Mouse (Mus musculus) limb, embryonic 14.5 days (tissue): ENCODE results near the gene Cklf. TPM values are rescaled to one million over a fixed set of nuclear protein-coding genes. Genes with fewer than 3 reads are reported as not detected.
A peak's percentile ranks its signal among the peaks of the same experiment; 100 is the strongest.

Source experiments
- ATAC-seq: fragments of 200-750 bp; cut with Nextera tagmentation; 2 replicates; pipeline ENCODE4 v1.8.0; 2017; ENCODE audit warnings: low read depth, moderate number of reproducible peaks, moderate TSS enrichment; ENCODE audit not compliant: low FRiP score
- DNase-seq: peaks from one replicate; pipeline ENCODE4 v3.0.0-alpha.2; 2015; ENCODE audit warnings: low spot score
- H3K27ac ChIP-seq: fragments of 300-500 bp; sonication (generic); replicated peaks from 2 replicates; pipeline ENCODE4 v1.5.1; 2014; ENCODE audit warnings: low read depth, mild to moderate bottlenecking, low read length, moderate library complexity, mixed read lengths
- H3K27me3 ChIP-seq: fragments of 300-500 bp; sonication (generic); 2 replicates; pipeline ENCODE4 v1.6.1; 2014; ENCODE audit warnings: low read length, mixed read lengths; ENCODE audit not compliant: control insufficient read depth, insufficient read depth
- H3K36me3 ChIP-seq: fragments of 300-500 bp; sonication (generic); 2 replicates; pipeline ENCODE4 v1.6.1; 2014; ENCODE audit warnings: mild to moderate bottlenecking, low read length, moderate library complexity, mixed read lengths; ENCODE audit not compliant: control insufficient read depth, insufficient read depth
- H3K4me1 ChIP-seq: fragments of 300-500 bp; sonication (generic); 2 replicates; pipeline ENCODE4 v1.6.1; 2014; ENCODE audit warnings: antibody characterized with exemption, low read length, mixed read lengths; ENCODE audit not compliant: control insufficient read depth, insufficient read depth
- H3K4me2 ChIP-seq: fragments of 300-500 bp; sonication (generic); replicated peaks from 2 replicates; pipeline ENCODE4 v1.6.1; 2014; ENCODE audit warnings: low read depth, mild to moderate bottlenecking, low read length, moderate library complexity; ENCODE audit not compliant: severe bottlenecking
- H3K4me3 ChIP-seq: fragments of 300-500 bp; sonication (generic); replicated peaks from 2 replicates; pipeline ENCODE4 v1.5.1; 2014; ENCODE audit warnings: low read length
- H3K9ac ChIP-seq: fragments of 300-500 bp; sonication (generic); 2 replicates; pipeline ENCODE4 v1.6.1; 2014; ENCODE audit warnings: mild to moderate bottlenecking, low read depth, low read length, moderate library complexity; ENCODE audit not compliant: severe bottlenecking
- H3K9me3 ChIP-seq: fragments of 300-500 bp; sonication (generic); 2 replicates; pipeline ENCODE4 v1.6.1; 2016; ENCODE audit warnings: low read length; ENCODE audit not compliant: control insufficient read depth
- POLR2A ChIP-seq: fragments of 200-500 bp; IDR thresholded peaks from 2 replicates; pipeline ENCODE4 v1.8.0; 2012; ENCODE audit warnings: inconsistent platforms, mild to moderate bottlenecking, moderate library complexity, borderline replicate concordance; ENCODE audit not compliant: insufficient read depth, insufficient read length; ENCODE audit errors: extremely low read depth
- WGBS: fragments of 180-500 bp; shearing (Covaris S2); extraction: QIAGEN DNeasy Blood & Tissue Kit; methylation state at CpG from one replicate; pipeline ENCODE4 v1.1.7; 2014; 5-methylcytosine and 5-hydroxymethylcytosine counted together
- polyA plus RNA-seq, 2 experiments: library from polyadenylated mRNA; depleted of rRNA in 1 of 2; stranded (reverse) in 1 of 2; unstranded in 1 of 2; fragments of >200 nt; fragmentation: Nextera tagmentation in 1 of 2; extraction: Ambion mirVana in 1 of 2; gene quantifications; 2 replicates each; pipeline versions ENCODE4 v1.2.1 to v1.2.3; 2012 to 2014

Cklf gene
- polyA plus RNA-seq, 2 experiments = 36.9 to 56.0 TPM

- no peak for DNase-seq
- Histone ChIP-seq H3K9me3 (no peaks in the 10 kb centered on the region), H3K4me2 (no peak overlapping the region), H3K27me3 (no peaks in the 10 kb centered on the region), H3K9ac (no peak overlapping the region), H3K4me3 (no peak overlapping the region), H3K36me3 (peaks cover 92% of the 10 kb centered on the region), H3K27ac (no peak overlapping the region), H3K4me1 (no peaks in the 10 kb centered on the region)
- no peak for TF ChIP-seq POLR2A
- WGBS = 55% methylated on average over 6 of the region's 6 CpGs
- no peak for ATAC-seq
Measured at GRCm38 (mm10) chr8:104234573-104234972, 16.1 kb upstream of the Cklf start.

GRCm38 (mm10) chr8:104239418-104239861, 11.2 kb upstream of the Cklf start:
- ATAC-seq (no peak), DNase-seq (no peak)
- Histone ChIP-seq H3K9me3 (no peaks in the 10 kb centered on the region), H3K4me2 (no peak overlapping the region), H3K4me3 (no peak overlapping the region), H3K27ac (no peak overlapping the region), H3K27me3 (no peaks in the 10 kb centered on the region), H3K36me3 (peaks cover 74% of the 10 kb centered on the region), H3K4me1 (no peaks in the 10 kb centered on the region), H3K9ac (no peak overlapping the region)
- no peak for TF ChIP-seq POLR2A
- 85% methylated on average over 10 of the region's 10 CpGs for WGBS

- H3K4me3 ChIP-seq = no peak overlapping the region
- no peak for ATAC-seq
- no peak for DNase-seq
- H3K27me3 ChIP-seq = no peaks in the 10 kb centered on the region
- no peak overlapping the region for H3K9ac ChIP-seq
- H3K4me1 ChIP-seq = no peaks in the 10 kb centered on the region
- TF ChIP-seq POLR2A = no peak
- H3K36me3 ChIP-seq = peaks cover 55% of the 10 kb centered on the region
- no peaks in the 10 kb centered on the region for H3K9me3 ChIP-seq
- 55% methylated on average over 12 of the region's 12 CpGs for WGBS
- H3K27ac ChIP-seq = no peak overlapping the region
- no peak overlapping the region for H3K4me2 ChIP-seq
Measured at GRCm38 (mm10) chr8:104242038-104242644, 8.5 kb upstream of the Cklf start.

GRCm38 (mm10) chr8:104246621-104247020, 4.0 kb upstream of the Cklf start:
- Histone ChIP-seq H3K36me3 (peaks cover 23% of the 10 kb centered on the region), H3K4me2 (no peak overlapping the region), H3K9me3 (no peaks in the 10 kb centered on the region), H3K27me3 (no peaks in the 10 kb centered on the region), H3K9ac (no peak overlapping the region), H3K4me1 (peaks cover 7% of the 10 kb centered on the region), H3K27ac (no peak overlapping the region), H3K4me3 (no peak overlapping the region)
- no peak for TF ChIP-seq POLR2A
- no peak for DNase-seq
- no peak for ATAC-seq
- WGBS = 85% methylated on average over 4 of the region's 4 CpGs

- no peaks in the 10 kb centered on the region for H3K9me3 ChIP-seq
- H3K4me2 ChIP-seq = peak overlapping the region; percentile 83
- H3K27ac ChIP-seq = no peak overlapping the region; the same call in 1 of the 2 replicates
- 69% methylated on average over 22 of the region's 22 CpGs for WGBS
- H3K4me1 ChIP-seq = peaks cover 10% of the 10 kb centered on the region
- peaks cover 20% of the 10 kb centered on the region for H3K36me3 ChIP-seq
- H3K4me3 ChIP-seq = peak overlapping the region; percentile 80
- peak overlapping the region; percentile 74; the same call in 1 of the 2 replicates for H3K9ac ChIP-seq
- no peaks in the 10 kb centered on the region for H3K27me3 ChIP-seq
- TF ChIP-seq POLR2A = no peak
- DNase-seq (no peak), ATAC-seq (no peak)
Measured at GRCm38 (mm10) chr8:104247054-104247907, 3.4 kb upstream of the Cklf start.
